Mouse (Mus musculus) midbrain, embryonic 11.5 days (tissue): ENCODE results near the gene Rapgef1. TPM values are rescaled to one million over a fixed set of nuclear protein-coding genes. Genes with fewer than 3 reads are reported as not detected.

Experiments used
- ATAC-seq: fragments of 200-750 bp; cut with Nextera tagmentation; 2 replicates; pipeline ENCODE4 v1.8.0; 2017; ENCODE audit warnings: moderate TSS enrichment, moderate library complexity; ENCODE audit not compliant: low FRiP score
- DNase-seq: peaks from one replicate; pipeline ENCODE4 v3.0.0; 2015; ENCODE audit warnings: low spot score; ENCODE audit errors: missing footprints
- H3K27ac ChIP-seq: fragments of 300-500 bp; sonication (generic); 2 replicates; pipeline ENCODE4 v1.5.1; 2014; ENCODE audit warnings: low read depth, low read length
- H3K27me3 ChIP-seq: fragments of 300-500 bp; sonication (generic); 2 replicates; pipeline ENCODE4 v1.6.1; 2014; ENCODE audit warnings: mild to moderate bottlenecking, low read length, moderate library complexity, mixed read lengths; ENCODE audit not compliant: control insufficient read depth, insufficient read depth
- H3K36me3 ChIP-seq: fragments of 300-500 bp; sonication (generic); 2 replicates; pipeline ENCODE4 v1.6.1; 2014; ENCODE audit warnings: mild to moderate bottlenecking, low read length, moderate library complexity, mixed read lengths; ENCODE audit not compliant: control insufficient read depth, insufficient read depth
- H3K4me1 ChIP-seq: fragments of 300-500 bp; sonication (generic); 2 replicates; pipeline ENCODE4 v1.6.1; 2014; ENCODE audit warnings: low read length; ENCODE audit not compliant: control insufficient read depth, insufficient read depth
- H3K4me2 ChIP-seq: fragments of 300-500 bp; sonication (generic); 2 replicates; pipeline ENCODE4 v1.6.1; 2014; ENCODE audit warnings: mild to moderate bottlenecking, moderate library complexity
- H3K4me3 ChIP-seq: fragments of 300-500 bp; sonication (generic); 2 replicates; pipeline ENCODE4 v1.5.1; 2014; ENCODE audit warnings: low read depth, low read length
- H3K9ac ChIP-seq: fragments of 300-500 bp; sonication (generic); 2 replicates; pipeline ENCODE4 v1.6.1; 2014; ENCODE audit warnings: low read length
- H3K9me3 ChIP-seq: fragments of 300-500 bp; sonication (generic); 2 replicates; pipeline ENCODE4 v1.6.1; 2016; ENCODE audit warnings: low read length; ENCODE audit not compliant: control insufficient read depth
- WGBS: fragments of 180-500 bp; shearing (Covaris S2); extraction: QIAGEN DNeasy Blood & Tissue Kit; methylation state at CpG from one replicate; pipeline ENCODE4 v1.1.7; 2014; 5-methylcytosine and 5-hydroxymethylcytosine counted together
- polyA plus RNA-seq: library from polyadenylated mRNA; unstranded; fragments of >200 nt; fragmentation: Nextera tagmentation; extraction: Ambion mirVana; gene quantifications from 2 replicates; pipeline ENCODE4 v1.2.1, GENCODE M21; 2014

Gene Rapgef1
- polyA plus RNA-seq, 1 experiment from 2014 or later = 15.6 TPM

GRCm38 (mm10) chr2:29647162-29647561 lies 27.6 kb downstream of the Rapgef1 start:
- no peak for ATAC-seq
- WGBS = 88% methylated on average over 4 of the region's 4 CpGs

DNA sequence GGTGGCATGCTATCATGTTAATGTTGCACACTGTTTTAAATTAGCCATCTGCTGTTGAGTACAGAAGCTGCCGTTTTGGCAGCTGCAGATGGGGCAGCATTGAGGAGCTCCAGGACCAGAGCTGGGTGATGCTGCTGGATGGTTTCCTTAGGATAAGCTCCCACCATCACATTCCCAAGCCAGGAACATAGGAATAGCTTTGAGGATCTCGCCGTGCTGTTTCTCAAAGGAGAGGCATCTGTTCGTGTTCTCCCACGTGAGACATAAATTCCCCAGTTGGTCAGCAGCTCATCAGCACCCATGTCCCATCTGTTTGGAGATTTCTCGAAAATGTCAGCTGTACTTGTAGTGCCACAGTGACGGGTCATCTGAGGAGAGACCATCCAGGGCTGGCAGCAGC lies 28.3 kb downstream of the Rapgef1 start:
- WGBS = 92% methylated on average over 7 of the region's 7 CpGs
- Histone ChIP-seq H3K9me3 (no peaks in the 10 kb centered on the region), H3K4me3 (no peak overlapping the region), H3K4me2 (no peak overlapping the region), H3K36me3 (no peaks in the 10 kb centered on the region), H3K9ac (no peak overlapping the region), H3K27me3 (no peaks in the 10 kb centered on the region), H3K4me1 (peaks cover 7% of the 10 kb centered on the region), H3K27ac (no peak overlapping the region)
- DNase-seq (peak; percentile 39), ATAC-seq (no peak)

More at GRCm38 (mm10) chr2:29647162-29647561, 27.6 kb downstream of the Rapgef1 start:
- Histone ChIP-seq H3K4me2 (no peak overlapping the region), H3K4me3 (no peak overlapping the region), H3K36me3 (no peaks in the 10 kb centered on the region), H3K4me1 (peaks cover under 1% of the 10 kb centered on the region; the same call in 1 of the 2 replicates), H3K9ac (no peak overlapping the region), H3K27ac (no peak overlapping the region), H3K9me3 (no peaks in the 10 kb centered on the region), H3K27me3 (no peaks in the 10 kb centered on the region)
- no peak for DNase-seq

DNA sequence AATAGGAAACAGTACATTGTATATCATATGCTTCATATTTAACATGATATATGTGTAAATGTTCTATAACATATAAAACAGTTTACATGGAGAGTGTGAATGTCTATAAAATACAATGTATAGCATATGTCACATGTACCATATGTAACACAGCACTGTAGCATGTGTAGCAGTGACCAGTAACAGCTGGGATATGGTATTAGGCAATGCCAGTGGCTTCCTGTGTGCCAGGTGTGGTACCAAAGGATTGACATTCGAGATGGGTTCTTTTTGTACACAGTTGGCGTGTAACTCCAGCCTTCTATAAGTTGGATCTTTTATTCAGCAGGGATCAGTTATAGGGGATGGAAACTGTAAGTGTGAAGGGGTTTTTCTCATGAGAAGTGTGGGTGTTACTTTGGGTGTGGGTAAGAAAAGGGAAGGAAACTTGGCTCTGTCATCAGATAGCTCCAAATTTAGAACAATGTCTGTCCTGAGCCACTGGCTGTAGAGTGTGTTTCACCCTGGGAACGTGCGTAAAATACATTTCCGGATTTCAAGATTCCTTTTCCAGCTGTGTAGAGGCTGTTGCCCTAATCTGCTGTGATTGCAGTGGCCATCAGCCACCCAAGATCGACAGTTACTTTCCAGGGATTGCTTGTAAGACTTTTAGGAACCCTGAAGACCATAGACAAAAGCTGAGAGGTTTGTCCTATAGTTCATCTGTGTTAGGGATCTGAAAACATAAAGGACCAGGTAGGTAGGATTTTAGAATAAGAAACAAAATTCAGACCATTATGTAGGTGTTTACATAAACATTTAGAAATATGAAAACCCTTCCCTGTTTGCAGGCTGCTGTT lies 29.7 kb downstream of the Rapgef1 start:
- DNase-seq (peak; percentile 62), ATAC-seq (no peak)
- no peaks in the 10 kb centered on the region for H3K36me3 ChIP-seq
- H3K9ac ChIP-seq = no peak overlapping the region
- no peaks in the 10 kb centered on the region for H3K9me3 ChIP-seq
- H3K4me2 ChIP-seq = no peak overlapping the region
- WGBS = 93% methylated on average over 6 of the region's 6 CpGs
- H3K27me3 ChIP-seq = no peaks in the 10 kb centered on the region
- H3K4me1 ChIP-seq = peaks cover 10% of the 10 kb centered on the region
- H3K27ac ChIP-seq = no peak overlapping the region
- no peak overlapping the region for H3K4me3 ChIP-seq

- H3K4me3 ChIP-seq = no peak overlapping the region
- no peak overlapping the region for H3K9ac ChIP-seq
- DNase-seq = peak; percentile 33
- H3K27ac ChIP-seq = no peak overlapping the region
- H3K9me3 ChIP-seq = no peaks in the 10 kb centered on the region
- no peaks in the 10 kb centered on the region for H3K36me3 ChIP-seq
- peaks cover 10% of the 10 kb centered on the region for H3K4me1 ChIP-seq
- ATAC-seq = no peak
- WGBS = 89% methylated on average over 10 of the region's 10 CpGs
- H3K27me3 ChIP-seq = no peaks in the 10 kb centered on the region
- no peak overlapping the region for H3K4me2 ChIP-seq
Observed at GRCm38 (mm10) chr2:29649795-29650457, 30.4 kb downstream of the Rapgef1 start.

- no peak for ATAC-seq
- no peak overlapping the region for H3K4me2 ChIP-seq
- no peaks in the 10 kb centered on the region for H3K27me3 ChIP-seq
- 94% methylated on average over 5 of the region's 5 CpGs for WGBS
- DNase-seq = no peak
- no peaks in the 10 kb centered on the region for H3K9me3 ChIP-seq
- no peak overlapping the region for H3K9ac ChIP-seq
- no peak overlapping the region for H3K27ac ChIP-seq
- H3K4me1 ChIP-seq = peaks cover 10% of the 10 kb centered on the region
- H3K4me3 ChIP-seq = no peak overlapping the region
- no peaks in the 10 kb centered on the region for H3K36me3 ChIP-seq
Observed at GRCm38 (mm10) chr2:29651876-29652275, 32.4 kb downstream of the Rapgef1 start.

GRCm38 (mm10) chr2:29655433-29655832 lies 35.9 kb downstream of the Rapgef1 start:
- H3K9me3 ChIP-seq = no peaks in the 10 kb centered on the region
- DNase-seq (peak; percentile 2), ATAC-seq (no peak)
- no peak overlapping the region for H3K27ac ChIP-seq
- H3K36me3 ChIP-seq = no peaks in the 10 kb centered on the region
- no peaks in the 10 kb centered on the region for H3K27me3 ChIP-seq
- no peak overlapping the region for H3K4me2 ChIP-seq
- H3K4me1 ChIP-seq = peaks cover 10% of the 10 kb centered on the region
- WGBS = 93% methylated on average over 5 of the region's 5 CpGs
- no peak overlapping the region for H3K9ac ChIP-seq
- no peak overlapping the region for H3K4me3 ChIP-seq

DNA sequence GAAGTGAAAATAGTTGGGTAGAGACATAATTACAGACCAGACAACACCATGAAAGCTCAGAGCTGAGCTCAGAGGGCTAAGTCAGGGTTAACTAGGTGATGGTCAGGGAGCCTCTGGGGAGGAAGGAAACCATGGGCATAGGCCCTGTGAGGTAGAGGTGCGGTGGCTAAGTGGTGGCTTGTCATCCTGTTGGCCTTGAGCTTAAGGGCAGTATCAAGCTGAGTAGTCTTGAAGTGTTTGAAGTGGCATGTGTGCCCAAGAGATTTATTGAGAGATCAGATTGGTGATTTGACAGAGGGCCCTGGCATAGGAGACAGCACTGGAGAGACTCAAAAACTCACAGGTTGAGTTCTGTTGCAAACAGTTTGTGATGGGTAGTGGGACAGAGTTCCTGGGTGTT lies 36.6 kb downstream of the Rapgef1 start:
- Histone ChIP-seq H3K4me2 (no peak overlapping the region), H3K9me3 (no peaks in the 10 kb centered on the region), H3K9ac (no peak overlapping the region), H3K4me3 (no peak overlapping the region), H3K27me3 (no peaks in the 10 kb centered on the region), H3K4me1 (peaks cover 10% of the 10 kb centered on the region), H3K27ac (no peak overlapping the region), H3K36me3 (no peaks in the 10 kb centered on the region)
- ATAC-seq (no peak), DNase-seq (peak; percentile 69)
- 89% methylated on average over 1 of the region's 1 CpGs for WGBS

DNA sequence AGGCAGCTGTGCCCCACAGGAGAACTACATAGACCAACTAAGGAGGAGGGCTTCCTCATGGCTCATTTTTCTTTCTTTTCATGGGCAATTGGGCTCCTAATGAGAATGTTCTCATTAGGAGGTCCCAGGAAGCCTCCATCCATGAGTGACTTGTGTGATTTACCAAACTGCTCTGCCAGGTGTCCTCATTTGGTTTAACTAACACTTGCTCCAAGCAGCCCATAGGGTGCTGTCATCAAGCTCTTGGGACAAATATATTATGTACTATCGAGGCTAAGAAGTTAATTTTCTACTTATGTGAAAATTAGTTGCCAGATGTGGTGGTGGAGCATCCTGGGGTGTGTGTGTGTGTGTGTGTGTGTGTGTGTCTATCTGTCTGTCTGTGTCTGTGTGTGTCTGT lies 37.6 kb downstream of the Rapgef1 start:
- no peak for ATAC-seq
- Histone ChIP-seq H3K9ac (no peak overlapping the region), H3K9me3 (no peaks in the 10 kb centered on the region), H3K27ac (no peak overlapping the region), H3K4me1 (peaks cover 10% of the 10 kb centered on the region), H3K36me3 (no peaks in the 10 kb centered on the region), H3K27me3 (no peaks in the 10 kb centered on the region), H3K4me3 (no peak overlapping the region), H3K4me2 (no peak overlapping the region)
- 83% methylated on average over 1 of the region's 1 CpGs for WGBS
- no peak for DNase-seq

GRCm38 (mm10) chr2:29661751-29662191 lies 42.3 kb downstream of the Rapgef1 start:
- Histone ChIP-seq H3K27ac (no peak overlapping the region), H3K36me3 (no peaks in the 10 kb centered on the region), H3K27me3 (no peaks in the 10 kb centered on the region), H3K4me1 (peaks cover 6% of the 10 kb centered on the region), H3K9me3 (no peaks in the 10 kb centered on the region), H3K4me2 (no peak overlapping the region), H3K9ac (no peak overlapping the region), H3K4me3 (no peak overlapping the region)
- ATAC-seq = no peak
- DNase-seq = peak; percentile 56
- 88% methylated on average over 6 of the region's 6 CpGs for WGBS
